Mouse (Mus musculus) forebrain, embryonic 13.5 days (tissue): ENCODE measurements at regions not wholly inside any gene's neighbourhood (a gene's known extent, or its start where the extent isn't known, plus 50 kb on each side); places are given as distances from the start of the nearest gene placed in this dataset.
"Not testable (repeated sequence)": the region's sequence is repeated elsewhere in the genome, so short reads cannot be mapped to it uniquely, and the experiment has no call there.

Experiments used
- ATAC-seq: fragments of 200-750 bp; cut with Nextera tagmentation; 2 replicates; pipeline ENCODE4 v1.8.0; 2017
- H3K27ac ChIP-seq: fragments of 300-500 bp; sonication (generic); 2 replicates; pipeline ENCODE4 v1.5.1; 2015; ENCODE audit warnings: inconsistent platforms, mild to moderate bottlenecking, moderate library complexity
- H3K27me3 ChIP-seq: fragments of 300-500 bp; sonication (generic); 2 replicates; pipeline ENCODE4 v1.6.1; 2015; ENCODE audit warnings: mild to moderate bottlenecking, inconsistent platforms
- H3K36me3 ChIP-seq: fragments of 300-500 bp; sonication (generic); 2 replicates; pipeline ENCODE4 v1.6.1; 2015; ENCODE audit warnings: mild to moderate bottlenecking, inconsistent platforms; ENCODE audit not compliant: poor library complexity, severe bottlenecking
- H3K4me1 ChIP-seq: fragments of 300-500 bp; sonication (generic); 2 replicates; pipeline ENCODE4 v1.6.1; 2015; ENCODE audit warnings: inconsistent platforms
- H3K4me2 ChIP-seq: fragments of 300-500 bp; sonication (generic); 2 replicates; pipeline ENCODE4 v1.6.1; 2015; ENCODE audit warnings: inconsistent platforms, mild to moderate bottlenecking, moderate library complexity
- H3K4me3 ChIP-seq: fragments of 300-500 bp; sonication (generic); 2 replicates; pipeline ENCODE4 v1.5.1; 2015; ENCODE audit warnings: mild to moderate bottlenecking, inconsistent platforms
- H3K9ac ChIP-seq: fragments of 300-500 bp; sonication (generic); 2 replicates; pipeline ENCODE4 v1.6.1; 2015; ENCODE audit warnings: mild to moderate bottlenecking, inconsistent platforms
- H3K9me3 ChIP-seq: fragments of 300-500 bp; sonication (generic); replicated peaks from 2 replicates; pipeline ENCODE4 v1.6.1; 2016; ENCODE audit warnings: inconsistent platforms
- WGBS: fragments of 180-500 bp; shearing (Covaris S2); methylation state at CpG from one replicate; pipeline ENCODE4 v1.1.7; 2015; 5-methylcytosine and 5-hydroxymethylcytosine counted together

- Histone ChIP-seq H3K27me3 (no peaks in the 10 kb centered on the region), H3K4me1 (peaks cover 21% of the 10 kb centered on the region), H3K27ac (no peak overlapping the region), H3K9ac (no peak overlapping the region), H3K9me3 (peaks cover 16% of the 10 kb centered on the region), H3K4me3 (no peak overlapping the region), H3K4me2 (no peak overlapping the region), H3K36me3 (no peaks in the 10 kb centered on the region)
- 78% methylated on average over 9 of the region's 9 CpGs for WGBS
- ATAC-seq: no peak
Measured at GRCm38 (mm10) chr9:14061840-14062239, 213.0 kb upstream of the Sesn3 start.

- Histone ChIP-seq H3K36me3 (no peaks in the 10 kb centered on the region), H3K27me3 (no peaks in the 10 kb centered on the region), H3K27ac (no peak overlapping the region), H3K9ac (no peak overlapping the region), H3K4me1 (peaks cover 20% of the 10 kb centered on the region), H3K9me3 (peaks cover 16% of the 10 kb centered on the region), H3K4me3 (no peak overlapping the region), H3K4me2 (no peak overlapping the region)
- WGBS: 96% methylated on average over 1 of the region's 1 CpGs
- ATAC-seq: no peak
Measured at GRCm38 (mm10) chr9:14062706-14063105, 212.2 kb upstream of the Sesn3 start.

GRCm38 (mm10) chr9:14066741-14067140 is 208.1 kb upstream of the Sesn3 start:
- not testable (repeated sequence) for H3K4me2 ChIP-seq, ATAC-seq, H3K4me1 ChIP-seq, H3K9ac ChIP-seq, H3K36me3 ChIP-seq, H3K27me3 ChIP-seq, H3K27ac ChIP-seq, H3K4me3 ChIP-seq
- WGBS: 94% methylated on average over 7 of the region's 7 CpGs
- H3K9me3 ChIP-seq: peaks cover 16% of the 10 kb centered on the region

- Histone ChIP-seq H3K27ac (no peak overlapping the region), H3K9me3 (peaks cover 16% of the 10 kb centered on the region), H3K4me2 (no peak overlapping the region), H3K36me3 (no peaks in the 10 kb centered on the region), H3K9ac (no peak overlapping the region), H3K4me3 (no peak overlapping the region), H3K4me1 (no peaks in the 10 kb centered on the region), H3K27me3 (no peaks in the 10 kb centered on the region)
- 94% methylated on average over 6 of the region's 6 CpGs for WGBS
- ATAC-seq: no peak
Measured at GRCm38 (mm10) chr9:14069076-14069475, 205.8 kb upstream of the Sesn3 start.

- 87% methylated on average over 3 of the region's 3 CpGs for WGBS
- no peak for ATAC-seq
- no peak overlapping the region for H3K27ac ChIP-seq
Measured at GRCm38 (mm10) chr9:14069770-14070169, 205.1 kb upstream of the Sesn3 start.

GRCm38 (mm10) chr9:14071728-14072127 is 203.1 kb upstream of the Sesn3 start:
- H3K36me3 ChIP-seq: no peaks in the 10 kb centered on the region
- no peak overlapping the region for H3K4me2 ChIP-seq
- H3K4me1 ChIP-seq: peaks cover 9% of the 10 kb centered on the region; the same call in 1 of the 2 replicates
- H3K27me3 ChIP-seq: no peaks in the 10 kb centered on the region
- no peak overlapping the region for H3K4me3 ChIP-seq
- no peak overlapping the region for H3K27ac ChIP-seq
- 83% methylated on average over 6 of the region's 6 CpGs for WGBS
- H3K9ac ChIP-seq: no peak overlapping the region
- ATAC-seq: no peak
- no peaks in the 10 kb centered on the region for H3K9me3 ChIP-seq

More at GRCm38 (mm10) chr9:14069770-14070169, 205.1 kb upstream of the Sesn3 start:
- no peak overlapping the region for H3K4me3 ChIP-seq
- H3K27me3 ChIP-seq: no peaks in the 10 kb centered on the region
- H3K4me1 ChIP-seq: no peaks in the 10 kb centered on the region
- H3K9me3 ChIP-seq: peaks cover 14% of the 10 kb centered on the region
- H3K9ac ChIP-seq: no peak overlapping the region
- no peak overlapping the region for H3K4me2 ChIP-seq
- no peaks in the 10 kb centered on the region for H3K36me3 ChIP-seq

GRCm38 (mm10) chr9:14072950-14073349 is 201.9 kb upstream of the Sesn3 start:
- Histone ChIP-seq H3K9me3 (no peaks in the 10 kb centered on the region), H3K36me3 (no peaks in the 10 kb centered on the region), H3K4me1 (peaks cover 9% of the 10 kb centered on the region; the same call in 1 of the 2 replicates), H3K4me2 (no peak overlapping the region), H3K27me3 (no peaks in the 10 kb centered on the region), H3K27ac (no peak overlapping the region), H3K4me3 (no peak overlapping the region), H3K9ac (no peak overlapping the region)
- WGBS: 77% methylated on average over 1 of the region's 1 CpGs
- no peak for ATAC-seq

GRCm38 (mm10) chr9:14074273-14074672 is 200.6 kb upstream of the Sesn3 start:
- H3K4me1 ChIP-seq: peaks cover 9% of the 10 kb centered on the region; the same call in 1 of the 2 replicates

GRCm38 (mm10) chr9:14074866-14075265 is 200.0 kb upstream of the Sesn3 start:
- H3K27ac ChIP-seq, H3K4me3 ChIP-seq, H3K9me3 ChIP-seq, H3K4me2 ChIP-seq, H3K9ac ChIP-seq, H3K36me3 ChIP-seq, H3K27me3 ChIP-seq, H3K4me1 ChIP-seq, ATAC-seq: not testable (repeated sequence)

More at GRCm38 (mm10) chr9:14074273-14074672, 200.6 kb upstream of the Sesn3 start:
- H3K4me3 ChIP-seq: no peak overlapping the region
- no peaks in the 10 kb centered on the region for H3K36me3 ChIP-seq
- no peak overlapping the region for H3K9ac ChIP-seq
- no peak overlapping the region for H3K27ac ChIP-seq
- H3K9me3 ChIP-seq: no peaks in the 10 kb centered on the region
- no peaks in the 10 kb centered on the region for H3K27me3 ChIP-seq
- no peak overlapping the region for H3K4me2 ChIP-seq
- ATAC-seq: no peak
- 75% methylated on average over 6 of the region's 6 CpGs for WGBS

GRCm38 (mm10) chr9:14075452-14075851 is 199.4 kb upstream of the Sesn3 start:
- H3K27me3 ChIP-seq: no peaks in the 10 kb centered on the region
- peak; percentile 87 for ATAC-seq
- no peak overlapping the region for H3K27ac ChIP-seq
- no peak overlapping the region for H3K9ac ChIP-seq
- no peak overlapping the region for H3K4me2 ChIP-seq
- H3K4me1 ChIP-seq: peaks cover 9% of the 10 kb centered on the region; the same call in 1 of the 2 replicates
- no peak overlapping the region for H3K4me3 ChIP-seq
- 33% methylated on average over 4 of the region's 4 CpGs for WGBS
- no peaks in the 10 kb centered on the region for H3K9me3 ChIP-seq
- no peaks in the 10 kb centered on the region for H3K36me3 ChIP-seq

GRCm38 (mm10) chr9:14075868-14076267 is 199.0 kb upstream of the Sesn3 start:
- peak; percentile 36; the same call in 1 of the 2 replicates for ATAC-seq
- no peak overlapping the region for H3K27ac ChIP-seq
- no peak overlapping the region for H3K9ac ChIP-seq
- no peak overlapping the region for H3K4me2 ChIP-seq
- WGBS: 91% methylated on average over 1 of the region's 1 CpGs
- H3K27me3 ChIP-seq: no peaks in the 10 kb centered on the region
- no peaks in the 10 kb centered on the region for H3K36me3 ChIP-seq
- H3K4me3 ChIP-seq: no peak overlapping the region
- H3K9me3 ChIP-seq: no peaks in the 10 kb centered on the region
- H3K4me1 ChIP-seq: peaks cover 9% of the 10 kb centered on the region; the same call in 1 of the 2 replicates

GRCm38 (mm10) chr9:14076728-14077127 is 198.1 kb upstream of the Sesn3 start:
- Histone ChIP-seq H3K4me2 (no peak overlapping the region), H3K27me3 (no peaks in the 10 kb centered on the region), H3K27ac (no peak overlapping the region), H3K9me3 (no peaks in the 10 kb centered on the region), H3K9ac (no peak overlapping the region), H3K4me3 (no peak overlapping the region), H3K4me1 (peaks cover 9% of the 10 kb centered on the region; the same call in 1 of the 2 replicates), H3K36me3 (no peaks in the 10 kb centered on the region)
- no peak for ATAC-seq
- WGBS: 81% methylated on average over 5 of the region's 5 CpGs

GRCm38 (mm10) chr9:14081138-14081537 is 193.7 kb upstream of the Sesn3 start:
- Histone ChIP-seq H3K4me3 (no peak overlapping the region), H3K9ac (no peak overlapping the region), H3K9me3 (no peaks in the 10 kb centered on the region), H3K27me3 (no peaks in the 10 kb centered on the region), H3K4me1 (no peaks in the 10 kb centered on the region), H3K4me2 (no peak overlapping the region), H3K36me3 (no peaks in the 10 kb centered on the region), H3K27ac (no peak overlapping the region)
- ATAC-seq: no peak
- WGBS: 42% methylated on average over 4 of the region's 4 CpGs
